Mouse (Mus musculus) skeletal muscle tissue, adult 2 months (tissue): Measurements from ENCODE around the gene Tax1bp1.
A peak's percentile ranks its signal among the peaks of the same experiment; 100 is the strongest.

ENCODE experiments used
- DNase-seq: peaks from one replicate; pipeline ENCODE4 v3.0.0-alpha.2; 2012; ENCODE audit warnings: low read depth, low spot score

Tax1bp1 gene

DNA sequence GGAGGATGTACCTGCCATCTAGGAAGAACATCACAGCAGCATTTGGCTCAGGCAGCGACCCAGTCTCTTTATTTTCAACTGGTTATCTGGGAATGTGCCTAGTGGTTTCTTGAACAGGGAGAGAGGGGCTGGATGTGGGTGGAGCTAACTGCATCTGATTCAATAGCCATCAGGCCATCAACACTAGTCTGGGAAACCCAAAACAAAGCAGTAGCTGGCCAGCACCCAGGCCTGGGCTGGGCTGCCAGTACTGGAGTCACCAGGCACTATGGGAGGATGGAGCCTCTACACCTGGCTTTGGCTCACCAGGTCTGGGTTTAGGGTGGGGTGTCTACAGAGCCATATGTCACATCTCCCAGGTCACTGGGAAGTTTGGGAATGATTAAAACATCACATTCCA, 83.2 kb downstream of the Tax1bp1 start:
- no peak for DNase-seq

DNA sequence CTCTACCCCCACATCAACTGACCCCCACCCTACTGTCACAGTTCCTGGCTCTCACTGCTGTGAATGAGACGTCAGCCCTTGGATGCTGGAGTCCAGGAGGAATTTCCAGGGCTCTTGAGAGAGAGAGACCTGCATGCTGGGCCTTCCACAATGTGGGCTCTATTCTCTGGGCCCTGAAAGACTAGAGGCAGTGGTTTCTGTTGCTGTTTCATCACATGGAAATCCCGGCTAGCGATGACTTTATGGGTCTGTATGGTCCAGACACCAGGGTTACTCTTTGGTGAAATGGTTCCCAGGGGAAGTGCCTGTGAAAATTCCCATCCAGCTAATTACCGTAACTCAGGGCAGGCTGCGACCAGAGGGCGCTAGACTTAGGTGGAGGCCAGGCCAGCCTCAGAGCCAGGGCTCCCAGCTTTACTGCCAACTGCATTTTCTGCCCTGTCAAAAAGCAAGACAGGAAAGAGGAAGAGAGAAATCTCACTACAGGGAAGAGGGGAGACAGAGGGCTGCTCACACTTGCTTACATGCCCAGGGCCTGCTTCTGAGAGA, 83.8 kb downstream of the Tax1bp1 start:
- no peak for DNase-seq

DNA sequence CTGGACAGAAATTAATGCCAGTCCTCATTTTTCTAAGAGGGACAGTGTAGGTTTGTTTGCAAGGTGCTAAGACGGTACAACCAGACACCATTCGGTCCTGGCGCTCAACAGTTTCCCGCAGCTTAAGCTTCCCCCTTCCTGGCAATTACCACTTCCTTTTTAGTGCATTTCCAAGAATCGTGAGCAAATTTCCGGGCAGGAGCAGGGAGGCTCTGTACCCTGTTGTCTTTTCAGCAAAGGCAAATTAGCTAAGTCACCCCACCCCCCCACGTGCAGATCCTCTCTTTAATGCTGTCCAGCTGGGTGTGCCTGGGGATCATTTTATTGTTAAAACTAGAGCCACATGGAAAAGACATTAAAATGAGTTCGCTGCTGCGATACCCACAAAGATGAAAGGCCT, 88.7 kb downstream of the Tax1bp1 start:
- peak; percentile 48 for DNase-seq

DNA sequence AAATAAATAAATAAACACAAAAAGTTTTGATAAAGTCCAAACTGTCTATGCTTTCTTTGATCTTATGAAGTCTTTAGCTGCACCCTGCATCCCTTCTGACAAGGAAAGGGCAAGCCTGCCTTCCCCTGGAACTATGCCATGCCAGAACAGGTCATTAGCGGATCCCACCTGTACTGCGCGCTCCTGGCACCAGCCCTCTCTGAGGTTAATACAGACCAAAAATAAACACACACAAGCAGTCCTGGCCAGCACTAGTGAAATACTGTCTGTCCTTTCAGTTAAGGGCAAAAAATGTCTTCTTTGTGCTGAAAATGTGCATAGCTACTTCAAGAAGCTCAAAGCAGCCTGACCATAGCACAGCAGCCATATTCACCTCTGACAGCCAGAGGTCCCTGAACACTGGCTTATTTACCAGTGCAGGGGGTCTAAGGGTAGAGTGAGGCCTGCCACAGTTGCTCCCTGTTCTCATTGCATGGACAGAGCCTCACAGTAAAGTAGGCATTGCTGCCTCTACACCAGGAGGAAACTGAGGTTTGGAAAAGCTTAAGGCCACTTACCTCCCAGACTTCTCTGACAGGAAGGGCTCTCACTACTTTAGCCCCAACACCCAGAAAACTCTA, 91.8 kb downstream of the Tax1bp1 start:
- no peak for DNase-seq
